ENCODE assay signal across 8 mouse cellular contexts in the genomic region with DNA sequence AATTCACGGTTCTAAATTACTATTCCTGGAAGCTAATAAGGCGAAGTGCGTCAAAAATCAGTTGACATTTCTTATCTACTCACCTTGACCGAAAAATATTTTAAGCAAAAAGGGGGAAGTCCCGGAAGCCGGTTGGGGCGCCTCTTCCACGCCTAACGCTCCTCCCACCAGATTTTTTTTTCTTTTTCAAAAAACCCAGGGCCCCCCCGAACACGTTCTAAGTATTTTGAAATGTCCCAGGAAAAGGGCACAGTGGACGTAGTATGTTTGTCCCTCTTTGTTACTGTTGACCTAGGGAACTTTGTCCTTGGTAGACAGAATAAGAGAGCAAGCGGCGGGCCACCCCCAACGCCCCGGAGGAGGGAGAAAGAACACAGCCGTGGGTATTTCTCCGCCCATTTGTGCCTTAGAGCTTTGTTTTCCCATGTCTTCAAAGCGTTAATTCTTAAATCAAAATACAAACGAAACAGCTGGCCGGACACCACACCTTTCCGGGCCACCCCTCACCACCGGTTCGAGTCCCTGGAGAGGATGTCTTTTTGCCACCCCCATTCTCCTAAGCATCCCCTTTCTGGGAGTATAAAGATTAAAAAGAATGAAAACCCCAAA. TPM values are rescaled to one million over a fixed set of nuclear protein-coding genes. Genes with fewer than 3 reads are reported as not detected.
DNase-seq lines count a peak whose midpoint lies in the region; ATAC-seq lines count a peak whose summit lies in the region.
"Had no signal": no experiment of that assay in that cellular context is flagged by ENCODE, and none has a peak within 500 bp of the region (broad histone marks: within the 10 kb centered on the region; RNA-seq: fewer than 3 reads in every experiment).

No protein-coding gene starts in this region.

- no peaks in the 10 kb centered on the region for H3K36me3 ChIP-seq in midbrain, embryonic 11.5 days (ENCODE audit: control insufficient read depth, insufficient read depth, low read length)
- no peaks in the 10 kb centered on the region for H3K36me3 ChIP-seq in midbrain, embryonic 10.5 days
- H3K36me3 ChIP-seq in hindbrain, embryonic 16.5 days (ENCODE audit: control insufficient read depth, insufficient read depth, low read length) = no peaks in the 10 kb centered on the region
- H3K36me3 ChIP-seq in splenic B cell, adult 2 months (ENCODE audit: control insufficient read depth, insufficient read depth, low read length, poor library complexity, severe bottlenecking) = no peaks in the 10 kb centered on the region

- no peaks in the 10 kb centered on the region for H3K9me3 ChIP-seq in midbrain, embryonic 11.5 days (ENCODE audit: control insufficient read depth, low read length)
- no peaks in the 10 kb centered on the region for H3K9me3 ChIP-seq in midbrain, embryonic 10.5 days (replicated peaks)
- H3K9me3 ChIP-seq in hindbrain, embryonic 16.5 days (ENCODE audit: control insufficient read depth, low read length) = no peaks in the 10 kb centered on the region
- H3K9me3 ChIP-seq: megakaryocyte, embryonic 14.5 days had no signal

- no peak overlapping the region for H3K27ac ChIP-seq in midbrain, embryonic 11.5 days (ENCODE audit: low read depth, low read length)
- H3K27ac ChIP-seq in midbrain, embryonic 10.5 days (replicated peaks) = no peak overlapping the region
- H3K27ac ChIP-seq in hindbrain, embryonic 16.5 days (ENCODE audit: low read depth, low read length) = peak overlapping the region; percentile 66; the same call in 1 of the 2 replicates

- no peak overlapping the region for H3K9ac ChIP-seq in midbrain, embryonic 11.5 days (ENCODE audit: low read length)
- peak overlapping the region; percentile 54; the same call in 1 of the 2 replicates for H3K9ac ChIP-seq in hindbrain, embryonic 16.5 days (ENCODE audit: low read depth, low read length)

- no peak overlapping the region for H3K4me3 ChIP-seq in midbrain, embryonic 11.5 days (ENCODE audit: low read depth, low read length)
- no peak overlapping the region for H3K4me3 ChIP-seq in midbrain, embryonic 10.5 days
- H3K4me3 ChIP-seq in hindbrain, embryonic 16.5 days (ENCODE audit: low read length) = peak overlapping the region; percentile 33
- H3K4me3 ChIP-seq: megakaryocyte, embryonic 14.5 days had no signal

- peak; percentile 89 for DNase-seq in midbrain, embryonic 11.5 days (ENCODE audit: low spot score, missing footprints)
- no peak for DNase-seq in midbrain, embryonic 10.5 days (ENCODE audit: low spot score)
- peak; percentile 69 for DNase-seq in R1 (ENCODE audit: low read depth, low spot score)
- DNase-seq in splenic B cell, adult 2 months (ENCODE audit: low read depth, low spot score) = peak; percentile 85
- DNase-seq in kidney, postnatal 4 days = no peak
- no peak for DNase-seq in lung, postnatal 4 days

- peaks cover 54% of the 10 kb centered on the region for H3K27me3 ChIP-seq in midbrain, embryonic 11.5 days (ENCODE audit: control insufficient read depth, insufficient read depth, low read length)
- peaks cover 74% of the 10 kb centered on the region for H3K27me3 ChIP-seq in midbrain, embryonic 10.5 days (ENCODE audit: low read depth, poor library complexity, severe bottlenecking)
- peaks cover 10% of the 10 kb centered on the region for H3K27me3 ChIP-seq in hindbrain, embryonic 16.5 days (replicated peaks; ENCODE audit: control insufficient read depth, insufficient read depth, low read length)
- peaks cover 3% of the 10 kb centered on the region; the same call in 1 of the 2 replicates for H3K27me3 ChIP-seq in splenic B cell, adult 2 months (ENCODE audit: control insufficient read depth, insufficient read depth, low read length, poor library complexity, severe bottlenecking)

- no peak for ATAC-seq in midbrain, embryonic 11.5 days (ENCODE audit: low FRiP score)
- ATAC-seq in hindbrain, embryonic 16.5 days = no peak

- WGBS in midbrain, embryonic 11.5 days = 9% methylated on average over 24 of the region's 24 CpGs
- 10% methylated on average over 24 of the region's 24 CpGs for WGBS in midbrain, embryonic 10.5 days
- WGBS in hindbrain, embryonic 16.5 days = 8% methylated on average over 24 of the region's 24 CpGs

- H3K4me1 ChIP-seq in midbrain, embryonic 11.5 days (ENCODE audit: control insufficient read depth, insufficient read depth, low read length) = peaks cover 23% of the 10 kb centered on the region
- peaks cover 45% of the 10 kb centered on the region for H3K4me1 ChIP-seq in midbrain, embryonic 10.5 days
- H3K4me1 ChIP-seq in hindbrain, embryonic 16.5 days (ENCODE audit: control insufficient read depth, insufficient read depth, low read depth, low read length) = peaks cover 7% of the 10 kb centered on the region

- no peak overlapping the region for H3K4me2 ChIP-seq in midbrain, embryonic 11.5 days
- peak overlapping the region; percentile 46 for H3K4me2 ChIP-seq in hindbrain, embryonic 16.5 days (ENCODE audit: low read length)

RNA-seq across cellular contexts. Expression of gene Gad1, which starts 6.1 kb away (rescaled TPM):
- 12.8 and 14.5 TPM in 2 replicates for polyA plus RNA-seq in midbrain, embryonic 11.5 days (2014; fragmentation: Nextera tagmentation; extraction: Ambion mirVana)
- 2.6 and 7.9 TPM in 2 replicates for polyA plus RNA-seq in midbrain, embryonic 10.5 days (2016; fragmentation: Nextera tagmentation; extraction: Ambion mirVana)
- polyA plus RNA-seq in hindbrain, embryonic 16.5 days (2015; fragmentation: Nextera tagmentation; extraction: Ambion mirVana) = 125 and 131 TPM in 2 replicates

RNA-seq across cellular contexts. Expression of gene Erich2, which starts 50.3 kb away (rescaled TPM):
- polyA plus RNA-seq in midbrain, embryonic 11.5 days (2014; fragmentation: Nextera tagmentation; extraction: Ambion mirVana) = 2.7 and 3.0 TPM in 2 replicates
- 1.9 and 2.2 TPM in 2 replicates for polyA plus RNA-seq in midbrain, embryonic 10.5 days (2016; fragmentation: Nextera tagmentation; extraction: Ambion mirVana)
- polyA plus RNA-seq in hindbrain, embryonic 16.5 days (2015; fragmentation: Nextera tagmentation; extraction: Ambion mirVana) = 3.1 and 4.0 TPM in 2 replicates

Comparison
In these comparisons a context has a peak if more than half of its experiments do, and no peak if none do; other contexts are left out.
1. DNase-seq: peak in midbrain, embryonic 11.5 days (single experiment), R1 (single experiment) and splenic B cell, adult 2 months (single experiment); none in midbrain, embryonic 10.5 days (single experiment), kidney, postnatal 4 days (0 of 2) and lung, postnatal 4 days (0 of 2).